Mouse (Mus musculus): ENCODE results near the gene Dlec1.

GRCm38 (mm10) chr9:119165548-119165947, 63.3 kb downstream of the Dlec1 start:
- TF ChIP-seq POLR2A (IDR thresholded peaks at IDR 0.05; ENCODE audit: borderline replicate concordance, extremely low read depth, insufficient read depth, insufficient read length, poor library complexity, severe bottlenecking): no peak
- TF ChIP-seq CTCF (IDR thresholded peaks at IDR 0.05; ENCODE audit: borderline replicate concordance, extremely low read depth, insufficient read depth, insufficient read length): no peak
